Mouse (Mus musculus): ENCODE data around the gene Nectin4.

DNA sequence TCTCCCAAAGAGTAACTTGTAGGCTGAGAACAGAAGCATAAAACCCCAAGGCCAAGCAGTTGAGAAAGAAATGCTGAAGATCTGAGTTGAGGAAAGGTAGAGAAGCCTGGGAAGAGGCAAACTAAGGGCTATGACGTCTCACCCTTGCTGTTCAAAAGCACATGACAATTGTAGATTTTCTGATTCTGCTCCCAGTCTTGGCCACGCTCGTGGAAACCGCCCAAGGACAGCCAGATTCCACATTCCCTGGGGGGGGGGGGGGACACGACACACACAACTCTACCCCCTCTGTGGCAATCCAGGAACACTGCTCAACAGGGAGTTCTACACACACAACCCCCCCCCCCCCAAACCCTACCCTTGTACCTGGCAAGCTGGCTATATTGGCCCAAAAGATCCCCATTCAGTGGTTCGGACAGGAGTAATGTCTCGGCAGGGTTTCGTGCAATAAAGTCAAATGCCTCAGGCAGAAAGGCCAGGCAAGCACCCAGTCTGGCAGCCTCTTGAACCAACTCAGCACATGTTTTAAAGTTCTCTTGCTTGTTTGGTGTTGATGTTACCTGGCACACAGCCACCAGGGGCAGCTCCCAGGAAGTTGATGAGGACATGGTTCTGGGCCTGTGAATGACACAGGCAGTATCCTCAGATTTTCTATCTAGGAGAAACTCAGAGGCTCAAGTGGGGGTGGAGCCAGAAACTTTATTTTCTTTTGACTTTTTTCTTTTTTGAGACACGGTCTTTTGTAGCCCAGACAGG is 25.8 kb upstream of the Nectin4 start:
- TF ChIP-seq CTCF (IDR thresholded peaks at IDR 0.05; ENCODE audit: extremely low read depth, insufficient read length, insufficient replicate concordance, low read depth, low read length): no peak
- no peak for TF ChIP-seq POLR2A (IDR thresholded peaks at IDR 0.05; ENCODE audit: low read depth, low read length)
